ENCODE assay signal across 25 mouse cellular contexts in the genomic region with DNA sequence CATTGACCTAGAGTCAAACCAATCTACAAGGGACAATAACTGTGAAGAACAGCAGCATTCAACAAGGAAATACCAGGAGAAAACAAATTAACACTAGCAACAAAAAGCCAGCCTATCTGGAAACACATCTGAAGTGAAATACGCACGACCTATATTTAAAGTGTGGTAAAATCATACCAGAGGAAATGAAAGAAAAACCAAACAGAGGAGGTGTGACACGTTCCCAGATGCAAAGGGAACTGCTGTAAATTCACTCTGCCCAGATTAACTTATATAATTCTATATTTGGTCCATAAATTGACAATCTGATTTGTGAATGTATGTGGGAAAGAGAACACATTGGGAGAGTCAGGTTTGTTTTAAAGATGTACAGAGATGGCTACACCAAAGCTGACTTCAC. TPM values are rescaled to one million over a fixed set of nuclear protein-coding genes. Genes with fewer than 3 reads are reported as not detected.
"Had no signal": no experiment of that assay in that cellular context is flagged by ENCODE, and none has a peak within 500 bp of the region (broad histone marks: within the 10 kb centered on the region; RNA-seq: fewer than 3 reads in every experiment).

No protein-coding gene starts in this region.

- H3K4me3 ChIP-seq: heart, embryonic 10.5 days; heart, embryonic 13.5 days; heart, embryonic 15.5 days; hindbrain, embryonic 13.5 days; hindbrain, embryonic 15.5 days; intestine, embryonic 15.5 days; layer of hippocampus, adult 2 months; left cerebral cortex, adult 2 months; limb, embryonic 10.5 days; limb, embryonic 12.5 days; liver, embryonic 13.5 days had no signal

- DNase-seq: gastrocnemius, postnatal 14 days; gastrocnemius, postnatal 36 days; heart, adult 18-20 months; heart, postnatal 14 days; heart, postnatal 36 days; kidney, adult 18-20 months; kidney, adult 8-10 months; kidney, postnatal 10 days; kidney, postnatal 25 days; kidney, postnatal 4 days; liver; liver, embryonic 13.5 days had no signal

- H3K9ac ChIP-seq: heart, embryonic 13.5 days; heart, embryonic 15.5 days; hindbrain, embryonic 13.5 days; hindbrain, embryonic 15.5 days; intestine, embryonic 15.5 days; limb, embryonic 12.5 days; liver, embryonic 13.5 days had no signal

- H3K4me1 ChIP-seq: intestine, embryonic 15.5 days; liver, embryonic 13.5 days had no signal

- H3K9me3 ChIP-seq: heart, embryonic 10.5 days; heart, embryonic 13.5 days; heart, embryonic 15.5 days; hindbrain, embryonic 13.5 days; hindbrain, embryonic 15.5 days; intestine, embryonic 15.5 days; limb, embryonic 10.5 days; limb, embryonic 12.5 days; liver, embryonic 13.5 days had no signal

- H3K27ac ChIP-seq: heart, embryonic 10.5 days; heart, embryonic 13.5 days; heart, embryonic 15.5 days; hindbrain, embryonic 13.5 days; hindbrain, embryonic 15.5 days; hindbrain, postnatal 0 days; intestine, embryonic 15.5 days; layer of hippocampus, adult 2 months; left cerebral cortex, adult 2 months; limb, embryonic 10.5 days; limb, embryonic 12.5 days; liver, embryonic 13.5 days had no signal

- H3K36me3 ChIP-seq: heart, embryonic 10.5 days; heart, embryonic 13.5 days; heart, embryonic 15.5 days; hindbrain, embryonic 13.5 days; hindbrain, embryonic 15.5 days; intestine, embryonic 15.5 days; limb, embryonic 10.5 days; limb, embryonic 12.5 days; liver, embryonic 13.5 days had no signal

- ATAC-seq: hindbrain, postnatal 0 days; intestine, embryonic 15.5 days; intestine, postnatal 0 days had no signal

- H3K4me2 ChIP-seq: heart, embryonic 13.5 days; heart, embryonic 15.5 days; hindbrain, embryonic 13.5 days; hindbrain, embryonic 15.5 days; intestine, embryonic 15.5 days; limb, embryonic 12.5 days; liver, embryonic 11.5 days; liver, embryonic 13.5 days had no signal

- H3K27me3 ChIP-seq: heart, embryonic 13.5 days; heart, embryonic 15.5 days; hindbrain, embryonic 13.5 days; hindbrain, embryonic 15.5 days; intestine, embryonic 15.5 days; limb, embryonic 12.5 days; liver, embryonic 13.5 days had no signal

RNA-seq across cellular contexts. Expression of a gene that starts 2.7 kb away (rescaled TPM):
- polyA plus RNA-seq: heart, embryonic 10.5 days; intestine, postnatal 0 days; limb, embryonic 10.5 days; liver, embryonic 11.5 days; liver, embryonic 13.5 days had no signal
